Mouse (Mus musculus): Measurements from ENCODE around the gene Heatr5a.

GRCm38 (mm10) chr12:51828716-51829289, 142.3 kb downstream of the Heatr5a start:
- TF ChIP-seq GATA1 (IDR thresholded peaks at IDR 0.05; ENCODE audit: borderline replicate concordance, low read length) (no peak), FLI1 (IDR thresholded peaks at IDR 0.05; ENCODE audit: low read length) (no peak)

Measured in megakaryocyte, embryonic 14.5 days (primary cell).